Mouse (Mus musculus): ENCODE measurements around the gene Kir3dl2.
"Not testable (repeated sequence)": the region's sequence is repeated elsewhere in the genome, so short reads cannot be mapped to it uniquely, and the experiment has no call there.

Kir3dl2 gene

DNA sequence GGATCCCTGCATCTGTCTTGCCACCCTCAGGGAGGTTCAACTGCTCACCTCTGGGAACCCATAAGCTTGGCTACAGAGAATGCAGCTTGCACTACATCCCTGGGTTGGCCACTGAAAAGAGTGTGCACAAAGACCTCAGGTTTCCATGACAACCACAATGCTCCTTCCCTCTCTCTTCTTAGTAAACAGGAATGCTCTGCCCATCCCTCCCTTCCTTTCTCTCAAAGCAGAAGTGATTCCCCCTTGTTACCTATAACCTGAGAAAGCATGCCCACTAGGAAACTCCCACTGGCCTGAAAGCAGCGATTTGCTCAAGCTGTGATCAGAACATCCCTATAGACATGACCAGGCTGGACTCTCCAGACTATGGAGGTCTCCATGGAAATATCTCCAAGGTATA, at the start of gene Kir3dl2:
Gene Kir3dl2 (minus strand): TSS at position 101 of the 400 bp plus-strand sequence.
- DNase-seq: not testable (repeated sequence)

DNA sequence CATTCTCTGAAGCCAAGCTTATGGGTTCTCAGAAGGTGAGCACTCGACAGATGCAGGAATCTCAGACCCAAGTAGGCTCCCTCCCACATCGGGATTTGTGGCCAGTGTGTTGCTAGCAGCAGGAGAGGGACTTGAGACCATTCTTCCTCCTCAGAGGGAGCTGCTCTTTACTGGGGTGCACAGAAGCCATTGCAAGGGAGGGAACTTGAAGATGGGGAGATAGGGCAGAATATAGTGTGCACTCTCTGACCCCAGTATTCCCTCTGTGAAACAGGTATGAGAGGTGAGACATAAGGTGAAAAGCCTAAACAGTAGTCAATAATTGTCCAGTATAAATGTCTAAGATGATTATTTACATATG, 47.0 kb upstream of the Kir3dl2 start:
- DNase-seq: no peak

DNA sequence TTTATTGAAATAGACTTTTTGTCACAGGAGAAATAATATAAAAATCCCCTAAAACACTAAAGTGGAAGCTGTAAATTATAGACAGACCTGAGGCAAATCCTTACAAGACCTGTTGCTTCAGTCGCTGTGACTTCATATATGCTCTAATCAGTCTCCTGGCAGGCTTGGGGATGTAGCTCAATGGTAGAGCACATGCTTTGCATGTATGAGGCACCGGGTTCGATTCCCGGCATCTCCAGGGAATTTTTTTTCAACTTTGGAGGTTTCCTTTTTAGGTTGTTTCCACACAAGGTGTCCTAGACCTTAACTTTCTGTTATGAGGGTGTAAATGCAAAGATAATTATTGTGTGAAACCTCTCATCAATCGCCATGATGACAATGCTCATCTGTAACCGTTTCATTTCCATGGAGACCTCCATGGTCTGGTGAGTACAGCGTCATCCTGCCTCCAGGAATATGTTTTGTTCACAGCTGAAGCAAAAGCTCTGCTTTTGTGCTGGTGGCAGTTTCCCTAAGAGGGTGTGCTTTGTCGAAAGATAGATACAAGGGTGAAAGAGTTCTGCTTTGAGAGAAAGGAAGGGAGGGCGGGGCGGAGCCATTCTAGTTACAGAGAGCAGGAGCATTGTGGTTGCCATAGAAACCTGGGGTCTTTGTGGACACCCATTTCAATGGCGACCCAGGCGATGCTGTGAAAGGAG, 46.5 kb upstream of the Kir3dl2 start, which contains the start of gene Tceal3:
Gene Tceal3 (plus strand): TSS at position 644 of the 698 bp plus-strand sequence.
- peak; percentile 71 to 73 for DNase-seq

DNA sequence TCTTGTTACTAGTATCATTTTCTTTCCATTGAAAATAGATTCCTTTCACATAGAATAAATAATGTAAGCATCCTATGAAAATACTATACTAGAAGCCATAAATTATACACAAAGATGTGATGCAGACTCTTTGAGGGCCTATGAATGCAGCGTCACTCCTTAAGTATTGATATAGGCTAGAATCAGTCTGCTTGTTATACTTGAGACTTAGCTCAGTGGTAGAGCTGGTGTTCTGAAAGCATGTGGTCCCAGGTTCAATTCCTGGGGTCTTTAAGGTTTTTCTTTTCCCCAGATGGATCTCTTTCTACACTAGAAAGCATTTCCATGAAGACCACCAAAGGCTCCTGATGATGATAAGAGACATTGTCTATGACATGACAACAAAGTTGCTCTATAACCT, 40.8 kb upstream of the Kir3dl2 start:
- no peak for DNase-seq

DNA sequence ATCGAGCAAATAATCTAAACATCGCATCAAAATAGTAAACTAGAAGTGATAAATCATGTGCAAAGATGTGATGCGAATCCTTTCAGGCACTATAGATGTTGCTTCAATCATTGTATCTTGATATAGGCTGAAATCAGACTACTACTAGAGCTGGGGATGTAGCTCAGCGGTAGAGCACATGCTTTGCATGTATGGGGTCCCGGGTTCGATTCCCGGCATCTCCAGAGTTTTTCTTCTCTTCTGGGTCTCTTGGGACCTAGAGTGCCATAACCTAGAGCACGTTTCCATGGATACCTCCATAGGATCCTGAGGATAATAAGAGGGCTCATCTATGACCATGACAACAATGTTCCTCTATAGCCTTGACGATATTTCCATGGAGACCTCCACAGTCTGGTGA, 25.2 kb upstream of the Kir3dl2 start:
- not testable (repeated sequence) for DNase-seq

DNA sequence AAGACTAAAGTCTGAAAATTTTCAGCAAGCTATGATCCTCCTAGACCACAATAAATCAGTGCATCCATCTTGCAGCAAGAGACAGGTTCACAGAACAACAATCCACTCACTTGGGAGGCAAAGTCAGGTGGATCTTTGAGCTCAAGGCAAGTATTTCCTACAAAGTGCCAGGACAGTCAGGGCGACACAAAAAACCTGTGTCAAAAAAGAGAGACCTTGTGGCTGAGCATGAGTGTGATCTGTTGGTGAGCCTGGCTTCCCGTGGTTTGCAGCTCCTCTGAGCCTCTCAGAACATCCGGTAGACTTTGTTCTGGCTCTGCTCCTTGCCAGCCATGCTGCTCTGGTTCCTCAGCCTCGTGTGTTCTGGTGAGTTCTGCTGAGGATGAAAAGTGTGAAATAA, 26.2 kb downstream of the Kir3dl2 start, which contains the start of gene Kir3dl1:
Gene Kir3dl1 (plus strand): TSS at position 301 of the 400 bp plus-strand sequence.
- not testable (repeated sequence) for DNase-seq

Data from cerebellum, postnatal 10 days (tissue).